Mouse (Mus musculus) mesoderm, embryonic 11.5 days (tissue): ENCODE data around the gene Oas1c.

Source experiments
- DNase-seq: peaks from one replicate; pipeline ENCODE4 v3.0.0-alpha.2; 2012; ENCODE audit warnings: low read depth, low spot score

Gene Oas1c

GRCm38 (mm10) chr5:120781646-120782045, 30.7 kb downstream of the Oas1c start:
- DNase-seq = no peak

DNA sequence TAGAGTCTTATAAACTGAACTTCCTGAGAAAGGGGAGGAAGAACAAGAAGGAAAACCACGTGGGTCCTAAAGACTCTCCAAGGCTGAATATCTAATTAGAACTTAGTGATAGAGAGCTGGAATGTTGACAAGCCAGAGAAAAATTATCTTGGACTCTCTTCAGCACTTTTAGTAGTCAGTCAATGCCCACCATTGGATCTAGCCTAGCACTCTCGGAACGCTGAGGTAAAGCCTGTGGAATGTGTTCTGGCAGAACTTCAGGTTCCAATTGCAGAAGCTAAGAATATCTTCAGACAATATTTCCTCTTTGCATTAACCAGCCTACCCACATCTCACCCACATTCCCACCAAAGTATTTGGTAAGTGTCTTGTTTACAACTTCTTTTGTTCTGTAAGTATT, 32.4 kb downstream of the Oas1c start:
- DNase-seq = no peak

DNA sequence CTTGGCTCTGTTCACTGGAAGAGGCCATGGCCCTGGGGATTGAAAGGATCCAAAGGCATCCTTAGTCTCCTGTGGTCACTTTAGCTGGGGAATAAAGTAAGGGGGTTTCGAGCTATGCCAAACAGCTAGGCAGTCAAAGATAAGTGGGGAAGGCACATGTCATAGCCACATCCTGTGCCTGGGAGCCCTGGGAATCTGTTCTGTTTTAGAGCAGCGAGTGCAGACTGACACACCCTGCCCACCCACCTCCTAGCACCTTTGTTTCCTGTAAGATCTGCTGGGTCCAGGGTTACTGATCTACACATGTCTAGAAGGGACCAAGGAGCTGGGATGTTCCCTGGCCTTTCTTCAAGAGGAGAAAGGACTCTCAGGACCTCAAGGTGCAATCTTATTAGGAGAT, 33.4 kb downstream of the Oas1c start:
- no peak for DNase-seq

DNA sequence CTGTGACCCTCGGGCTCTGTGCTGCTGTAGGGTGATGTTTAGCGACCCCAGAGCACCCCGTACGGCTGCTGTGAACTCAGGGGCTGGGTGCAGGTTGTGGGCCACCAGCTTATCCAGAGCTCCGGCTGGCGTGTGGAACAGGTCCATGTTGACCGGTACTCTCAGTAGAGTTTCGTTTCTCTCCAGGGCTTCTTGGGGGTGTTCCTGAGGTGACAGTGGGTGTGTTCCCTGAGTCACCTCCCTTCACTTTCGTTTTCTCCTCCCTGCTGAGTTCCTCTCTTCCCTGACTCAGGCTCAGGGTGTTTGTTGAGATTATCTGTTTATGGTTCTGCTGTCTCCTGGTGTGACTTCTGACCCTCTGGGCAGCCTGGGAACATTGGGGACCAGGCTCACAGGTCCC, 34.8 kb downstream of the Oas1c start, which contains the start of gene Oas3:
Gene Oas3 (minus strand): TSS at position 184 of the 400 bp plus-strand sequence.
- no peak for DNase-seq

- no peak for DNase-seq
Observed at GRCm38 (mm10) chr5:120776801-120777200, 35.5 kb downstream of the Oas1c start.

- DNase-seq = no peak
Observed at GRCm38 (mm10) chr5:120775287-120775985, 36.9 kb downstream of the Oas1c start.

- no peak for DNase-seq
Observed at GRCm38 (mm10) chr5:120769396-120769795, 42.9 kb downstream of the Oas1c start.

- no peak for DNase-seq
Observed at GRCm38 (mm10) chr5:120765010-120765409, 47.3 kb downstream of the Oas1c start.

DNA sequence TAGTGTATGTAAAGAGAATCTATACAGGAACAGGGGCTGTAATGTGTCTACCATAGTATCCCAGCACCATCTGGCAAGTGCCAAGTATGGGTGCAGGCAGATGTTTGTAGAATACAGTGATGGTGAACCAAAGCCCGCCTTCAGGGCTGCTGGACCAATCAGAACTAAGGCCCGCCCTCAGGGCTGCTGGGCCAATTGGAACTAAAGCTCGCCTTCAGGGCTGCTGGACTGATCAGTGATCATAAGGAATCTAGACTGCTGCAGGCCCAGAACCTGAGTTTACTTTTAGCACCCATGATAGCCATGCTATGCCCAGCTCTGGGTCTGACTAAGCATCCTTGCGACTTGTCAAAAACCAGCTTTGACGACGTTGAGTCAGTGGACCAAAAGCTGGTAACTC, 50.4 kb downstream of the Oas1c start:
- peak; percentile 36 for DNase-seq

- no peak for DNase-seq
Observed at GRCm38 (mm10) chr5:120754215-120754614, 58.1 kb downstream of the Oas1c start.

GRCm38 (mm10) chr5:120752786-120753185, 59.5 kb downstream of the Oas1c start:
- DNase-seq = no peak

GRCm38 (mm10) chr5:120751206-120751605, 61.1 kb downstream of the Oas1c start:
- DNase-seq = no peak
